Mouse (Mus musculus): ENCODE results near the gene Drd4.

Drd4 gene

DNA sequence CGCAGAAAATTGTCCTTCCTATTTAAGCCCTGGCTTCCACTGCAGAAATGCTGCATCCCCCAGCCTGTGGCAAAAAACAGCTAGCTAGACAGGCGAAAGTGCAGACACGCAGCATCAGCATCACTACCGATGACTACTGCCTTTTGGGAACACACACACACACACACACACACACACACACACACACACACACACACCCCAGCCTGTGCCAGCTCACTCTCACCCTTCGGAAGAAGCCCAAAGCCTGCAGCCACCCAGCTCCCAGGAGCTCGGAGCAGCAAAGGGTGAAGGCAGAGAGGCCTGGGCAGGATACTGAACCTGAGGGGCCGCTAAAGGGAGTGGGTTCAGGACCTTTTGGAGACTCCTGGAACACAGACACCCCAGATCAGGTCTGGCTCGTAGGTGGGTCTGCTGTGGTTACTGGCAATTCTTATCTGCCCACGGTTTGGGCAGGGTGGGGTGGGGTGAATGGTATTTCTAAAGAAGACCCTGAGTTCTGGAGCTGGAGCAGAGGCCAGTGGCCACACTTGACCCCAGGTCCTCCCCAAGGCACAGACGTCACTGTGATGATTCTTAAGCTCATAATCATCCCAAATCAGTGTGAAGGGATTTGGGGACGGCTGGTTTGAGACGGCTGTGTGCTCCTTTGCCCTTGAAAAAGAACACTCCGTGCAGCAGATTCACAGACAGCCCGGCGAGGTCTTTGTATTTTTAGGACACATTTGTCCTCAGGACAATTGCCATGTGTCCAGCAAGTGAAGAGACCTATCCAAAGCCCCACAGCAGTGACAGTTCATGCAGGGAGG, 980 bp downstream of the Drd4 start:
- DNase-seq (ENCODE audit: low spot score) = no peak

DNA sequence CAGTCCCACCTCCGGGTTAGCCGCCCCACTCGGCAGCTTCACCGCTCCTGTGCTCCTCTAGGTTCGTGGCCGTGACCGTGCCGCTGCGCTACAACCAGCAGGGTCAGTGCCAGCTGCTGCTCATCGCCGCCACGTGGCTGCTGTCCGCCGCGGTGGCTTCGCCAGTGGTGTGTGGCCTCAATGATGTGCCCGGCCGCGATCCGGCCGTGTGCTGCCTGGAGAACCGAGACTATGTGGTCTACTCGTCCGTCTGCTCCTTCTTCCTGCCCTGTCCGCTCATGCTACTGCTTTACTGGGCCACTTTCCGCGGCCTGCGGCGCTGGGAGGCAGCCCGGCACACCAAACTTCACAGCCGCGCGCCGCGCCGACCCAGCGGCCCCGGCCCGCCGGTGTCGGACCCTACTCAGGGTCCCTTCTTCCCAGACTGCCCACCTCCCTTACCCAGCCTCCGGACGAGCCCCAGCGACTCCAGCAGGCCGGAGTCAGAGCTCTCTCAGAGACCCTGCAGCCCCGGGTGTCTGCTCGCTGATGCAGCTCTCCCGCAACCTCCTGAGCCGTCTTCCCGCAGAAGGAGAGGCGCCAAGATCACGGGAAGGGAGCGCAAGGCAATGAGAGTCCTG, 2.2 kb downstream of the Drd4 start:
- DNase-seq (ENCODE audit: low spot score) = peak; percentile 72

DNA sequence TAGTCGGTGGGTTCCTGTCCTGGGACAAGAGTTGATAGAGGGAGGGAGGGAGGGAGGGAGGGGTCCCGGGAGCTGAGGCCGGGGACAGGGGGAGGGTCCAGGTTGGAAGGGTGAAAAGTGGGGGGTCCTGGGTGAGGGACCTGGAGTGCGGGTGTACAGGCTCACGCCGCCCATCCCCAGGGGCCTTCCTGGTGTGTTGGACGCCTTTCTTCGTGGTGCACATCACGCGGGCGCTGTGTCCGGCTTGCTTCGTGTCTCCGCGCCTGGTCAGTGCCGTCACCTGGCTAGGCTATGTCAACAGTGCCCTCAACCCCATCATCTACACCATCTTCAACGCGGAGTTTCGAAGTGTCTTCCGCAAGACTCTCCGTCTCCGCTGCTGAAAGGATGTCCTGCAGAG, 2.7 kb downstream of the Drd4 start:
- peak; percentile 22 for DNase-seq (ENCODE audit: low spot score)

DNA sequence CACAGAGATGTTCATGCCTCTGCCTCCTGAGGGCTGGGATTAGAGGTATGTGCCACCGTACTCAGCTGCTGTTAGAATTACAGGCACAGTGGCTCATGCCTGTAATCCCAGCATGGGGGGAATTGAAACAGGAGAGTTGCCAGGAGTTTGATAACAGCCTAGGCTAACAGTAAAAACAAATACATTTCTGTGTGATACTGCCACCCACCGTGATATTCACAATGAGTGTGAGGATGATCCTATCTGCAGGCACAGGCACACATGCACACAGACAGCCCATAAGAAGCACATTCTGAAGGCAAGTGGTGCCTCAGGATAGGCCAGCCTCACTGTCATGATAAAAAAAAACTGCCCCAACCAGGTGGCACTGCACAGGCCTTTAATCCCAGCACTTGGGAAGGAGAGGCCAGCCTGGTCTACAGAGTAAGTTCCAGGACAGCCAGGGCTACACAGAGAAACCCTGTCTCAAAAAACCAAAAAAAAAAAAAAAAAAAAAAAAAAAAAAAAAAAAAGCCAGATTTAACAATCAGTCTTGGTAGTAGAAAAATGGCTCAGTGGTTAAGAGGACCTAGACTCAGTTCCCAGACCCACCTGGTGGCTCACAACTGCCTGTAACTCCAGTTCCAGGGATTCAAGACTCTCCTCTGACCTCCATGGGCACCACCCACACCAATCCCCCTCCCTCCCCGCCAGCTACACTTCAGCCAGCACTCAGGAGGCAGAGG, 6.3 kb downstream of the Drd4 start:
- no peak for DNase-seq (ENCODE audit: low spot score)

DNA sequence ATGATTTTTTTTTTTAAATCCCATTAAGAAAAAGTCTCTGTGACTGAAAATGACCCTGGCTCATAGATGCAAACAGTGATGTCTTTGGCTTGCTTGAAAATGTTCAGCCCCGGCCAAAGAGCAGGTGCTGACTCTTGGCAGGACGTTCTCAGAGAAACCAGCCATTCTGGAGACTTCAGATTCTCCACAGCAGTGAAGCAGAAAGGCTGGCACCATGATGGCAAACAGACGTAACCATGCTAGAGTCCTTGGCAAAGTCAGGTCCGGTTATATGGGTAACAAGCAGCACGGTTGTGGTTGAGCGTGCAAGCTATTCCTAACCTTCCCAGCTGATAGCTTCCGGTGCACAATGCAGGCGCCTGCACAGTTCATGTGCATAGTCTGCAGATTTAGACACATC, 7.4 kb downstream of the Drd4 start:
- DNase-seq (ENCODE audit: low spot score) = no peak

DNA sequence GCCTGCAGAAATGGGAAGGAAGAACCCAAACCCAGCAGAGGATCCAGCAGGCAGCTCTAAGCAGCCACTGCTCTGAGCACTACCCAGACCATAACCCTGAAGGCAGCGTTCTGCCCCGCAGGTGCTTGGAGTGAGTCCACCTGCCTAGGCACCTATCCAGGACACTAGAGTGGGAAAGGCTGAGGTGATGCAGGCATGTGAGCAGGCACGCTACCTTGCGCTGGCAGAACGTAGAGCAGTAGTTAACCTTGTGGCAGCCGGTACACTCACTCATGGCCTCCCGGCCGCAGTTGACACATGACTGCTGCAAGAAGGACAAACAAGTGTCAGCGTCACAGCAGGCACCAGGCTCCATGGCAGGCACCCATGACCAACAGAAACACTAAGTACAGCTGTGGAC, 9.6 kb downstream of the Drd4 start:
- DNase-seq (ENCODE audit: low spot score) = no peak

DNA sequence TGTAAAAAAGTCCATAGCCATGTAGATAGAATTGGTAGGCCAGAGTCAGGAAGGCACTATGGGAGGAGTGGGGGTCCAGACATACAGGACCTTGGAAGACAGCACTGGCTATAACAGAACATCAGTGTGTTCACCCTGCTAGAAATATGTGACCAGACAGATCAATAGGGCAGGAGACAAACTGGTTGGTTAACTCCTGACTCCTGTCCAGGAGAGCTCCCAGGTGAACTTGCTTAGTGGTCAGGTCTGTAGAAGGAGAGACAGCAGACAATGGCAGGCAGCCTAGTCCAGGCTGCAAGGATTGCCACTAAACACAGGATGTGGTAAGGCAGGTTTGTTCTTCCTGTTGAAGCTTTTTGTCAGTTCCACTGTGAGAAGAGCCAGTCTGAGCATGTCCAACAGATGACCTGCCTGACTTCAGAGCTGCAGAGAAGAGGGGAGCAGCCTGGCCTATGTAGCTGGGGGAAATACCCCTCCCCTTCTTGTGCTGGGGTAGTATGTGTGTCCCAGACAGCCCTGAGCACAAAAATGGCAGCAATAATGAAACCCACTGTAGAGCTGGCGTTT, 11.0 kb downstream of the Drd4 start:
- no peak for DNase-seq (ENCODE audit: low spot score)

DNA sequence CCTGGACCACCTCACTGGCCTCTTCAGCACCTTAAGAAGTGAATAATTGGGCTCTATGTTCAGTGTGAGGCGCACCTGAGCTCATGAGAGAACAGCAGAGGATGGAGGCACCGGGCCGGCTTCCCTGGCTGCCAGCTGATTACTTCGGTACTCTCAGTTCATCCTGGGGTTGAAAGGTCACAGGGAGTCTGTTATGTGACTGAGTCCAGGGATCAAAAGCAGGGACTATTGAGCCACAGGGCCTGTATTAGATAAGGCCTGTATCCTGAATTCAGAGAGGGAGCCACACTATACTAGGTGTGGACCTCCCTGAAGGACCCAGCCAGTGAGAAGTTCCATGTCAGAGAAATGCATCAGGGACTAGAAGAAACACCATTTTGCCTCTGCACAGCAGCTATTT, 12.7 kb downstream of the Drd4 start:
- DNase-seq (ENCODE audit: low spot score) = no peak

DNA sequence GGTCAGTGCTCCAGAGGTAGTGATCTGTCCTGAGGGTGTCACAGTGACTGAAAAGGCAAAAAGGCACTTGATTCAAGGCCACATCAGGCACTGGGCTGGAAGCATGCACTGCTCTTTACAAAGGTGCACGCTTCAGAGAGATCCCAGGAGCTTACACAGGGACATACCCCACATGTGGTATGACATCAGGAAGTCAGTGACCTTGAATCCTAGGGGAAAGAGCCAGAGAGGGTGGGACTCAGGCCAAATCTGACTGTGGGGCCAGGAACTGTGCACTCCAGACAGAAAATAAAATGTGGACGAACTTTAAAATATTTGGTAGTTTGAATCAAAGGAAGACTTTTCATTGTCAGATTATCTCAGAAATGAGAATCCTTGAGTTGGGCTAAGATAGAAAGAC, 22.6 kb downstream of the Drd4 start:
- DNase-seq (ENCODE audit: low spot score) = no peak

DNA sequence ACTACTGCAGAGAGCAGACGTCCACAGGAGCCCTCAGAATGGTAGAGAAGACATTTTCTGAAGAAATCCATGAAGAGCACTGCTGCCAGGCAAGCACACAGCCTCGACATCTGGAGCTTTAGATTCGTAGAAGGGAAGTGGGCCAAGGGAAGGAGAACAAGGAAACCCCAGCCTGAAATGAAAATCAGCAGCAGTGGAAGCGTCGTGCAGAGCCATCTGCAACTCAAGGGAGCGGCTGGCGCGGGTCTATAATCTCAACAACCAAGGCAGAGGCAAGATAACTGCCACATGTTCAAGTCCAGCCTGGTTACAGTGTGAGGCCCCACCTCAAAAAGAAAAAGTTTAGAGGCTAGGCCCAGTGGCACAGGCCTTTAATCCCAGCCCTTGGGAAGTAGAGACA, 23.3 kb downstream of the Drd4 start:
- no peak for DNase-seq (ENCODE audit: low spot score)

DNA sequence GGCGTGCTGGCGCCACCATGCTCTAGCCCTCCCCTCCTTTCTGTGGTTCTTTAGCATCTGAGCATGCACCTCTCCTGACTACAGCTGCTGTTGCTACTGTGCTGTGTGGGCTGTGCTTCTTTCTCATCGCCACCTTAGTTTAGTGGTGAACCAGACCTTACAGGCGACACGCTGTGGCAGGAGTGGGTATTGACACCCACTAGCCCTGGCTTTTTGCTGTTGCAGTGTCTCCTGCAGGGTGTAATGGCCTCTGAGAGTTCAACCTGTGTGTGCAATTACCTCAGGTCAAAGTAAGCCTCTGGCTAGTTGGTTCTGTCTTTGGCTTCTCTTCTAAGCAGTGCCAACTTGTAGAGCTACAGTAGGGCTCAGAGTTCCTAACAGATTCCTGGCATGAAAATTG, 24.2 kb downstream of the Drd4 start:
- peak; percentile 36 for DNase-seq (ENCODE audit: low spot score)

DNA sequence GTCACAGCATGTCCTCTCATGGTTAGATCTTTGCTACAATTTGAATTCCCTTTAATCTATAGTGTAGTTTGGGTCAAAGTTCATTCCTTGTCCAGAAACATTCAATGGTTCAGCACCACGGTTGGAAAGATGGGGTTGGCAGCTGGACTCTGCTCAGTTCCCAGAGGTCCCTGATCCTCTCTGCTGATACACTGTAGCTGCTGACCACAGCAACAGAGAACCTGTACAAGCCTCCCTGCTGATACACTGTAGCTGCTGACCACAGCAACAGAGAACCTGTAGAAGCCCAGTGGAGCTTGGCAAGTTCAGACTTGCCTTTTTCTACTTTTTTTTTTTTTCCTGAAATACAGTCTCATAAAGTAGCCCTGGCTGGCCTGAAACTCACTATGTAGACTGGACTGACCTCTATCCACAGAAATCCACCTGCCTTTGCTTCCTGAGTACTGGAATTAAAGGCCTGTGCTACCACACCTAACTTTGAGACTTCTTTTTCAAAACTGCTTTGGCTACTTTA, 25.9 kb downstream of the Drd4 start:
- no peak for DNase-seq (ENCODE audit: low spot score)

DNA sequence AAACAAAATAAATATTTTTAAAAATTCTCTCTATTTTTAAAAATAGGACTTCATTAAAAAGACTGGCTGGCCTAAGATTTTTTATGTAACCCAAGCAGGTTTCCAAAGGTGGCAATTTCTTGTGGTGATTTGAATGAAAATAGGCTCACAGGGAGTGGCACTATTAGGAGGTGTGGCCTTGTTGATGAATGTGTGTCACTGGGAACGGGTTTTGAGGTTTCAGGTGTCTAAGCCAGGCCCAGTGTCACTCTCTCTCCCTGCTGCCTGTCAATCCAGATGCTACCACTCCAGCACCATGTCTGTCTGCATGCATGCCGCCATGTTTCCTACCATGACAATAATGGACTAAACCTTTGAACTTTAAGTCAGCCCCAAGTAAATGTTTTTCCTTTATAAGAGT, 27.6 kb downstream of the Drd4 start:
- no peak for DNase-seq (ENCODE audit: low spot score)

DNA sequence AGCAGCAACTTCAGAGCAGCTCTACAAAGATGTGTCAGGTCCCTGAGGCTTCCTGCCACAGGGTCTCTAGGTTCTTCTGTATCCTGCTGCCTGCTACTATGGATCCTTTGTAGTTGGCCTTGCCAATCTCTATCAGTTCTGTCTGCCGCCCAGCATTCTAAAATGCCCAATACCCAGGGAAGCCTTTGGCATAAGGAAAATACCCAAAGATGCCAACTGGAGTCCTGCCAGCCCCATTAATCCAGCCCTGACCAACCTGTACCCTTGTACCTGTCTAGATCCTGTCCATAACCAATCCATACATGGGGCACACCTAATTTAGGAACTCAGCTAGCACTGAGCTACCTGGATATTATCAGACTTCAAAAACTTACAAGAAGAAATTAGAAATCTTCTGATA, 32.9 kb downstream of the Drd4 start:
- no peak for DNase-seq (ENCODE audit: low spot score)

DNA sequence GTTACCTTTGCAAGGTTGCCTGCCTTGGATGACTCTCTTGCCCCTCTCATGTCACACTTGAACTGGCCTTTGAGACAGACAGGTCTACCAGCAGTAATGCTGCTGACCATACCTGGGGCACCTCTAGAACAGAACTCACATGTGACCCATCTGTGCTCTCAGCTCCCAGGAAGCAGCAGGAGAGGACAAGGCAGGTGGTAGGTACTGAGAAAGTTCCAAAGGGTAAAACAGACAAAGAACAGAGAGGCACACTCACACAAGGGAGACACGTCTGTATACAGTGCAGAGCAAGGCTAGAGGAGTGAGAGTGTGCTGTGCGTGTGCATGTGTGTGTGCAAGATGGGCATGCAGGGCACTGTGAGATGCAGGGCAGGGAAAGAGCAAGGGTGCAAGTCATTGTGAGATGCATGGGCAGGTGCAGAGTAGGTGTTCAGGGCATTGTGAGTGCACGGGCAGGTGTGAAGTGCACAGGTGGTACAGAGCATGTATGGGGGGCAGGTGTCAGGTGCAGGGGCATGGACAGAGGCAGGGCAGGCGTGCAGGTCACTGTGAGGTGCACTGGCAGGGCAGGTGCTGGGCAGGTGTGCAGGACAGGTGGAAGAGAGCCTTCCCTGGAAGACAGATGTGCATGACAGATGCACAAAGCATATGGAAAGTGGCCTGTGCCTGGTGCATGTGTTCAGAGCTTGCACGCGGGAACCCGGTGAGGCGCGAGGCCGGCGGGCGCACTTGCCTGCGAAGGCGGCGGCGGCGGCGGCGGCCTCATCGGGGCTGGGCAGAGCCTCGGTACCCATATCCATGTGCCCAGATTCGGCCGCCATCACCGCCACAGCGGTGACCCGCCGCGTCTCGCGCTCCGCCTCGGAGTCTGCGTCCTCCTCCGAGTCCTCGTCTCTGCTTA, 35.0 kb downstream of the Drd4 start:
- peak; percentile 53 for DNase-seq (ENCODE audit: low spot score)

DNA sequence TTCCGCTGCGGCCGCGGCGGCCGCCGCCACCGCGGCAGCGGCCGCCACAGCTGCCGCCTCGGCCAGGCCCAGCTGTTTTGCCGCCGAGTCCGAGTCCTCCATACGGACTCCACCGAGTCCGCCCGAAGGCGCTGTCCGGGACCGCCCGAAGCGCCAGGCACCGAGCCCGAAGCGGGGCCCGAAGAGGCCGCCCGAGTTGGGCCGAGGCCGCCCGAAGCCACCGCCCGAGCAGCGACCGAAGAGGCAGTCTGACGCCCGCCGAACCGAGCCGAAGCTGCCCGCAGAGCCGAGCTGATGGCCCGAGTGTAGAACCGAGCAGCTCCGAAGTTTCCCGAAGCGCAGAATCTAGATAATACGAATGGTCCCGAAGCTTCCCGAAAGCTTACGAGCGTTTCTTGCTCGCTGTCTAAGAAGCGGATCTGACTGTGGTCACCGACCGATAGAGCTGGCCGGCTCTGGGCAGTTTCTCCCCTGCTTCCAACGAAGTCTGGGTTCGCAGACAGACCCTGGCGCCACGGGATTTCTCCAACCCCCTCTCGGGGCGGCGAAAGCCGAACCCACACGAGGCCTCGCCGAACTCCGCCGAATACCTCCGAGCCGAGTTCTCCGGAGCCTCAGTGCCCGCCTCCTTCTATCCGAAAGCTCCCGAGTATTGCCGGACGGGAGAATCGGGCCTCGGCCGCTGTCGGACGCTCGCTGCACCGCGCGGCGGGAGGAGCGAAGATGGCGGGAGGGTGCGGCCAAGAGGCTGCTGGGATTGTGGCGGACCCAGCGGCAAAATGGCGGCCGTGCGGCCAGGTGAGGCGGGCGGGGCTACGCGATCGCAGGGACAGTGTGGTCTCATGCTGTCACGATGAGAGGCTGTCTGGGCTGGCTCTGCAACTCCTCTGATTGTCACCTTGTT, 35.9 kb downstream of the Drd4 start, which contains the start of the genes Deaf1 and Tmem80:
Deaf1 (minus strand) TSS at position 222 of the 904 bp plus-strand sequence.
Tmem80 (plus strand) TSS at position 271 of the 904 bp plus-strand sequence.
- peak; percentile 97 for DNase-seq (ENCODE audit: low spot score)

DNA sequence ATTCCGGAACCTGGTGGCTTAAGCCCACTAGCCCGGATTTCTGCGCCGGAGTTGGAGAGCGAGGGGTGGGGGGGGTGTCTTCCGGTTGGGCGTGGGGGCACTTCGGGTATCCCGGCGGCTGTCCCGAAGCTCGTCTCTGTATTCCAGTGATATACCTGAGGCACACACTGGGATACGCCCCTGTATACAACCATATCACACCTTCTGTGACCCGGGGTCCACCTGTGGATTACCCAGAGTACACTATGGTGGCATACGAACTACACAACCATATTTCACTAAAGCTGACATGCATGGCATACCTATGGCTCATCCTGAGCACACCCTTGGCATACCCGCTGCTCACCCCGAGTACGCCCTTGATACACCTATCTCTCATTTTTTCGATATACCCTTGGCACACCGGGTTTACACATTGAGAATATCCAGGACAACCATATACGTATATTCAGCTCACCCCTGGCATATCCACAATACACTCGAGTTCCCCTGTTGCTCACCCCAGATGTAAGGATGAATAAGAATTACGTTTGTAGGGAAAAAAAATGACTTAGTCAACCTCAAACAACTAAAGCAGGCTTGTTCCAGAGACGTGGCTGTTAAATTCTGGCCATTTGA, 36.7 kb downstream of the Drd4 start:
- peak; percentile 12 for DNase-seq (ENCODE audit: low spot score)

DNA sequence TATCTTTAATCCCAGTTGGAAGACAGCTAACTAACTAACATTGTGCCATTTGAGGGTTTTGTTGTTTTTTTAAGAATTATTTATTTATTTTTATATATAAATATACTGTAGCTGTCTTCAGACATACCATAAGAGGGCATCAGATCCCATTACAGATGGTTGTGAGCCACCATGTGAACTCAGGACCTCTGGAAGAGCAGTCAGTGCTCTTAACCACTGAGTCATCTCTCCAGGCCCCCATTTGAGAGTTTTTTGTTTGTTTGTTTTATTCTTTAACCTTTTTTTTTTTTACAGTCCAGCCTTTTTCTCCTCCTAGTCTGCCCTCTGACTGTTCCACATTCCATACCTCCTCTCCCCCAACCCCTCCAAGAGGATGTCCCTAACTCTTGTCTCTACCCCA, 38.9 kb downstream of the Drd4 start:
- DNase-seq (ENCODE audit: low spot score) = no peak

DNA sequence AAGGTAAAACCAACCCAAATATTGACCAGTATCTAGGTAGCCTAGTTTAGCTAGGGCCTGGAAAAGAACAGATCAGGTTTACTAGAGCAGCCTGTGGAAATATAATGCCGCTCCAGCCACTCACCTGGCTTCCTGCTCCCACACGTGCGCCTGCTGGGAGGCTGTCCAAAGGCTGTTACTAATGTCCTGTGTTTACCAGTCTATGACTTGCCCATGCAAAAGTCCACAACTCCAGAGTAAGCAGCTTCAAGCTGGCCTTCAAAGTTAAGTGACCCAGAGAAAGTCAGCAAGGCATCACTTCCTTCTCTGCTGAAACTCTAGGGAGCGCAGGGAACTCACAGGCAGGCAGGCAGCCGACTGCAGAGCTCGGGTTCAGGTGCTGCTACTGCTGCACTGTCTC, 40.2 kb downstream of the Drd4 start:
- no peak for DNase-seq (ENCODE audit: low spot score)

DNA sequence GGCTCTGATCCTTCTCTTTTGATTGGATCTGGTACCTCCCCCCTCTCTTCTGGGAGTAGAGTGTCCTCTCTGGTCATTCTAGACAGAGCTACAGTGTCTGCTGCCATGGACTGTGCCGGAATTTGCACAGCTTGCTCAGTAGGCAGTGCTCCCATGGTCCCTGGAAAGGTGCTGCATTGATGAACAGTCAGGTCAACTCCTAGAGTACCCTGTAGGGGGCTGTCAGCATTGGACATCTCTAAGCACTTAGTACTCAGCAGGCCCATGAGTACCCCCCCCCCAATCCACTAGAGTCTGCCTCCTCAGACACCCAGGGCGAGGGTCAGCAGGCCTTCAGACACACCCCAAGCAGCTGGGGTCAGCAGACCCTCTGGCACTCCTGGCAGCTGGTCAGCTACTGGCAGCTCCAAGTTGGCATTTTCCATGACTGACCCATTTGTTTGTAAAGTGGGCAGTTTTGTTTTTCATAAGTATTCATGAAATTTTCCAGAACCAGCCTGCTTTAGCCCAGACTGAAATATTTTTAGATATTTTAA, 43.3 kb downstream of the Drd4 start:
- no peak for DNase-seq (ENCODE audit: low spot score)

Data from embryo, embryonic 10 days (tissue).